Mouse (Mus musculus) heart, embryonic 15.5 days (tissue): ENCODE results near the gene Gm9918. TPM values are rescaled to one million over a fixed set of nuclear protein-coding genes. Genes with fewer than 3 reads are reported as not detected.

Source experiments
- ATAC-seq: fragments of 200-750 bp; cut with Nextera tagmentation; replicated peaks from 2 replicates; pipeline ENCODE4 v1.8.0; 2017; ENCODE audit warnings: low read depth, moderate TSS enrichment; ENCODE audit not compliant: insufficient number of reproducible peaks, insufficient read depth, low FRiP score
- H3K27ac ChIP-seq: fragments of 300-500 bp; sonication (generic); 2 replicates; pipeline ENCODE4 v1.5.1; 2015; ENCODE audit warnings: mild to moderate bottlenecking, inconsistent platforms
- H3K27me3 ChIP-seq: fragments of 300-500 bp; sonication (generic); 2 replicates; pipeline ENCODE4 v1.6.1; 2015; ENCODE audit warnings: inconsistent platforms
- H3K36me3 ChIP-seq: fragments of 300-500 bp; sonication (generic); 2 replicates; pipeline ENCODE4 v1.6.1; 2015; ENCODE audit warnings: mild to moderate bottlenecking, inconsistent platforms
- H3K4me1 ChIP-seq: fragments of 300-500 bp; sonication (generic); replicated peaks from 2 replicates; pipeline ENCODE4 v1.6.1; 2015; ENCODE audit warnings: inconsistent platforms
- H3K4me2 ChIP-seq: fragments of 300-500 bp; sonication (generic); 2 replicates; pipeline ENCODE4 v1.6.1; 2015; ENCODE audit warnings: inconsistent platforms, mild to moderate bottlenecking, moderate library complexity
- H3K4me3 ChIP-seq: fragments of 300-500 bp; sonication (generic); 2 replicates; pipeline ENCODE4 v1.5.1; 2015; ENCODE audit warnings: mild to moderate bottlenecking, inconsistent platforms
- H3K9ac ChIP-seq: fragments of 300-500 bp; sonication (generic); 2 replicates; pipeline ENCODE4 v1.6.1; 2015; ENCODE audit warnings: mild to moderate bottlenecking, inconsistent platforms
- H3K9me3 ChIP-seq: fragments of 300-500 bp; sonication (generic); replicated peaks from 2 replicates; pipeline ENCODE4 v1.6.1; 2016; ENCODE audit warnings: inconsistent platforms
- WGBS: fragments of 180-500 bp; shearing (Covaris S2); methylation state at CpG from one replicate; pipeline ENCODE4 v1.1.7; 2015; ENCODE audit warnings: mixed read lengths; 5-methylcytosine and 5-hydroxymethylcytosine counted together
- polyA plus RNA-seq: library from polyadenylated mRNA; unstranded; fragments of >200 nt; fragmentation: Nextera tagmentation; extraction: Ambion mirVana; gene quantifications from 2 replicates; pipeline ENCODE4 v1.2.1, GENCODE M21; 2015

Gene Gm9918
- polyA plus RNA-seq, 1 experiment from 2014 or later = not detected

DNA sequence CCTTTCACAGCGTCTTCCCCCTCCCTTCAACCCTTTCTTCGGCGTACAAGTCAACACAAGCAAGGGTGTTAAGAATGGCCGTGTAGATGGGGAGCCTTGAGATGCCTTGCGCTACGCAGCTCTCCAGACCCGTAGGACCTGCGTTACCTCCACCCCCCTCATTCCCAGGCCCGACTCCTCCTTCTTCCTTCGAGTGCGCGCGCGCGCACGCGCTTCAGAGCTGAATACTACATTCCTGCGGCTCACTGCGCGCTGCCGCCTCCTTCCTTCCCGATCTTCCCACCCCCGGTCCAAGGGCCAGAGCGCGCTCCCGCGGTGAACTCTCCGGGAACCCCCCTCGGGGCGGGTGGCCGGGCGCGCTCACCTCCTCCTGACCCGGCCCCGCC lies 23.5 kb upstream of the Gm9918 start:
- Histone ChIP-seq H3K4me3 (peak overlapping the region; percentile 58), H3K36me3 (no peaks in the 10 kb centered on the region), H3K9me3 (no peaks in the 10 kb centered on the region), H3K4me2 (peak overlapping the region; percentile 92), H3K27me3 (peaks cover 46% of the 10 kb centered on the region), H3K4me1 (peaks cover 62% of the 10 kb centered on the region), H3K27ac (peak overlapping the region; percentile 96), H3K9ac (peak overlapping the region; percentile 58)
- WGBS = under 1% methylated on average over 33 of the region's 35 CpGs
- peak; percentile 65 for ATAC-seq

DNA sequence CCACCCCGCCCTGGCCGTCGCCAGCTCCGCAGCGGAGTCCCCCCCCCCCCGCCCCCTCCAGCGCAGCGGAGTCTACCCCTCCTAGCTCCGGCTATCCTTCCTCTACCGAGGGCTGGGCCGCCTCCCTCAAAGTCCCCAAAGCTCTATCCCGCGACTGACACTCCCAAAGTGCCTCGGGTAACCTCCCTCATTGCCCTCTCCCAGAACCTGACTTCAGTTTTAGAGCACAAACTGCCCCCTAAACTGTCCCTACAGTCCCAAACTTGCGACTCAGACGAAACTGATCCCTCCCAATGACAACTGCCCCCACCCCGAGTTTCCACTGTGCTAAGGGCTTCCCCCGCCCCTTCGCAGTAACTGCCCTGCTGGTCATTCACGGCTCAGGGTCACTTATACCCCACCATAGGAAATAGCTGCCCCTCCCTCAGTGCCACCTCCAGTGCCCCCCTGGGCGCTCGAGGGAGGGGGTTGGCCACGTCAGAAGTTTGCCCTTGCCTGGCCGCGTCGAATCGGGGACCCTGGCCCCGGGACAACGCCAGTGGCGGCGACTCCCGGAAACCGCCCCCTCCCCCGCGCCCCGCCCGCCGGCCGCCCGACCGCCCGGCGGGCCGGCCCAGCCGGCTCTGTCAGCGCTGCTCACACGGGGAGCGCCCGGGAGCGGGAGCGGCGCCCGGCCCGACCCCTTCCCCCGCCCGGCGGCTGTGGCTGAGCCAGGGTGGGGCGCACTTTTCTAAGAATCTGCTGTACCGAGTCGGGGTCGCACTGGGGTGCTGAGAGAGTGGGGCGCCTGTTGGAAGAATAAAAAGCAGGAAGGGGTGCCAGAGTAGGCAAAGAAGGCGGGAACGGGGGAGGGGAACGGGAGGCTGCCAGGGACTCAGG lies 22.9 kb upstream of the Gm9918 start:
- H3K9me3 ChIP-seq = no peaks in the 10 kb centered on the region
- H3K27me3 ChIP-seq = peaks cover 49% of the 10 kb centered on the region
- ATAC-seq = peak; percentile 64
- H3K4me2 ChIP-seq = peak overlapping the region; percentile 92
- H3K9ac ChIP-seq = peak overlapping the region; percentile 61
- no peaks in the 10 kb centered on the region for H3K36me3 ChIP-seq
- H3K4me1 ChIP-seq = peaks cover 62% of the 10 kb centered on the region
- WGBS = under 1% methylated on average over 61 of the region's 65 CpGs
- peak overlapping the region; percentile 96 for H3K27ac ChIP-seq
- peak overlapping the region; percentile 58 for H3K4me3 ChIP-seq

- Histone ChIP-seq H3K27me3 (peaks cover 46% of the 10 kb centered on the region), H3K9ac (peak overlapping the region; percentile 61)
- 15% methylated on average over 8 of the region's 8 CpGs for WGBS
Measured at GRCm38 (mm10) chr15:102248131-102248811, 22.1 kb upstream of the Gm9918 start.

DNA sequence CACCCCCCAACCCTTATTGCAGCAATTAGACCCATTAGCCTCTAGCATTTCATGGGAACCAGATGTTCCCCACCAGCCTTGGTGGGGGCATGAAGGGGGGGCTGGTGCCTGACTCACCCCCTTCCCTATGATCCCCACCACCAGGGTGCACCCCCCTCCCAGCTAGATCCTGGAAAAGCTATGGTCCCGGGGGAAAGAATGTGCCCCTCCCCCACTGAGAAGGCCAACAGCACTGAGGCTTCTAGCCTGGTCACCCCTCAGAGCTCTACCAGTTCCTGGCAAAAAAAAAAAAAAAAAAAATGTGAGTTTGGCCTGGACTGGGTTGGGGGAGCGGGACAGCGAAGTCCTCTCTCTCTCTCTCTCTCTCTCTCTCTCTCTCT lies 21.6 kb upstream of the Gm9918 start:
- no peak overlapping the region for H3K9ac ChIP-seq
- WGBS = 3% methylated on average over 3 of the region's 3 CpGs
- 0 out of 2 replicates have a peak overlapping the region, but pooled peaks have one; percentile 30 for H3K4me3 ChIP-seq
- no peak for ATAC-seq
- peaks cover 46% of the 10 kb centered on the region for H3K27me3 ChIP-seq
- peak overlapping the region; percentile 96 for H3K27ac ChIP-seq
- H3K4me2 ChIP-seq = peak overlapping the region; percentile 92
- H3K36me3 ChIP-seq = no peaks in the 10 kb centered on the region
- H3K9me3 ChIP-seq = no peaks in the 10 kb centered on the region
- H3K4me1 ChIP-seq = peaks cover 49% of the 10 kb centered on the region

More at GRCm38 (mm10) chr15:102248131-102248811, 22.1 kb upstream of the Gm9918 start:
- no peak for ATAC-seq
- H3K27ac ChIP-seq = peak overlapping the region; percentile 96
- no peaks in the 10 kb centered on the region for H3K9me3 ChIP-seq
- H3K36me3 ChIP-seq = no peaks in the 10 kb centered on the region
- peak overlapping the region; percentile 92 for H3K4me2 ChIP-seq
- H3K4me1 ChIP-seq = peaks cover 54% of the 10 kb centered on the region
- H3K4me3 ChIP-seq = peak overlapping the region; percentile 58

GRCm38 (mm10) chr15:102249251-102249691 lies 21.1 kb upstream of the Gm9918 start:
- peaks cover 47% of the 10 kb centered on the region for H3K4me1 ChIP-seq
- peak overlapping the region; percentile 92 for H3K4me2 ChIP-seq
- 6% methylated on average over 13 of the region's 13 CpGs for WGBS
- ATAC-seq = no peak
- peak overlapping the region; percentile 30 for H3K4me3 ChIP-seq
- peaks cover 46% of the 10 kb centered on the region for H3K27me3 ChIP-seq
- peak overlapping the region; percentile 40; the same call in 1 of the 2 replicates for H3K9ac ChIP-seq
- peak overlapping the region; percentile 96 for H3K27ac ChIP-seq
- no peaks in the 10 kb centered on the region for H3K36me3 ChIP-seq
- H3K9me3 ChIP-seq = no peaks in the 10 kb centered on the region

DNA sequence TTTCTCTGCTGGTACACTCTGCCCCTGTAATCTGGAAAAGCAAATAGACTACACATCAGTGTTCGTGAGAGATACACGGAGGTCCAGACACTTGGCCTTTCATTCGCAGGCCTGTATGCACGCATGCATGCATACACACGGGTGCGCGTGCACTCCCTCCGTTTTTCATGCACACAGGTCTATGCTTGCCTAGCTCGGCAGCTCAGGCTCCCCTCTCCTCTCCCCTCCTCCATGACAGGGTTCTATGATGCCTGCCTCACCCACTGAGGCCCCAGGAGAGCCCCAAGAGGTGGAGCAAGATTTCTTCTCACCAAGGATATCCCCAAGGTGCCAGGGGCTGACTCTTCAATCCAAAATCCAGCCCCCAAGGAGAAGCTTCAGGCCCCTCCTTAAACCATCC lies 20.4 kb upstream of the Gm9918 start:
- peaks cover 50% of the 10 kb centered on the region for H3K27me3 ChIP-seq
- peaks cover 43% of the 10 kb centered on the region for H3K4me1 ChIP-seq
- H3K9me3 ChIP-seq = no peaks in the 10 kb centered on the region
- ATAC-seq = no peak
- H3K4me2 ChIP-seq = no peak overlapping the region
- H3K27ac ChIP-seq = peak overlapping the region; percentile 96
- no peak overlapping the region for H3K4me3 ChIP-seq
- no peaks in the 10 kb centered on the region for H3K36me3 ChIP-seq
- H3K9ac ChIP-seq = 0 out of 2 replicates have a peak overlapping the region, but pooled peaks have one; percentile 40
- WGBS = 60% methylated on average over 9 of the region's 9 CpGs

DNA sequence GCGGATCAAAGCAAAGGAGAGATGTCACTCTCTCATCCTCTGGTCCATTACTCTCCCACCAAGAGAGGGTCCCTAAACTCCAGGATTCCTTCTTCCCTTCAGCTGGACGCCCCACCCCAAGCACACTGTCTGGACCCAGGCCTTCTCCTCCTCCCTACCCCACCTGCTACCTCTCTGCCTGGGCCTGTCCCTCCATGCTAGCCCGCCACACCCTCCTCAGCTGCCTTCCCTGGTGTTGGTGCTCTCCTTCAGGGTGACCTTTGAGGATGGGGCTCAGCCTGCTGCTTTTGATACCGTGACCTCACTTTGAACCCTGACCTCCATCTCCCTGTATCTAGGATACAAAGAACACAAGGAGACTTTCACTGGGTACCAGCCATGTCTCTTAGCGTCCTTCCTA lies 19.8 kb upstream of the Gm9918 start:
- WGBS = 80% methylated on average over 5 of the region's 5 CpGs
- Histone ChIP-seq H3K9me3 (no peaks in the 10 kb centered on the region), H3K36me3 (no peaks in the 10 kb centered on the region), H3K9ac (no peak overlapping the region), H3K4me2 (no peak overlapping the region), H3K4me3 (no peak overlapping the region), H3K4me1 (peaks cover 38% of the 10 kb centered on the region), H3K27ac (no peak overlapping the region), H3K27me3 (peaks cover 55% of the 10 kb centered on the region)
- ATAC-seq = no peak

DNA sequence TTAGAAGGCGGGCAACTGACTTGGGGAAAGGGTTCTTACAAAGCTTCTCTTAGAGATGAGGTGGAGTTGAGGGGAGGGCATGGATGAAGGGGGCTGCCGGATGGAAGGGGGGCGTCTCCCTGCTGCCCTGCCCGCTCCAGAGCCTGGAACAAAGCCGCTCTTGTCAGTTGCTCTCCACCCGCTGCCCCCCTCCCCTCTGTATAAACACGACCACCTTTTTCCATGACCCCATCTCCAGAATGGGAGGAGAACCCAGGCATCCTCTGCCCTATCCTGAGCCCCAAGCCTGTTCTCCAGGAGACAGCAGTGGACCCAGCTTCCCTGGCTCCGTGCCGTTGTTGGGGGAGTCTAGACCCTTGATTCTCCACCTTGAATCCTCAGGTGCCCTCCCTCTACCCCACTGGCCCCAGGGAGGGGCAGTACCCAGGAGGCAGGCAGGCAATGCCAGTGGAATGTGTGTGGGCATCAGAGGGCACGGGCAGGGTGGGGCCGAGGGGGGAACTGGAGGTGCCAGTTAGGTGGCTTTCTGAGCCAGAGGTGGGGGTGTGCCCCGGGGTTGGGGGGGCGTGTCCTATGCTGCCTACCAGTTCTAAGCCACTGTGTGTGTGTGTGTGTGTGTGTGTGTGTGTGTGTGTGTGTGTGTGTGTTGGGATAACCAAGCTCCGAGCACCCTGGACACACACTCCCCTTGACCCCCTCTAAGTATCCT lies 14.7 kb upstream of the Gm9918 start:
- WGBS = 38% methylated on average over 14 of the region's 14 CpGs
- no peak overlapping the region for H3K9ac ChIP-seq
- peak overlapping the region; percentile 63; the same call in 1 of the 2 replicates for H3K4me3 ChIP-seq
- no peaks in the 10 kb centered on the region for H3K36me3 ChIP-seq
- peak overlapping the region; percentile 96; the same call in 1 of the 2 replicates for H3K4me2 ChIP-seq
- no peaks in the 10 kb centered on the region for H3K9me3 ChIP-seq
- ATAC-seq = no peak
- H3K27ac ChIP-seq = no peak overlapping the region
- peaks cover 88% of the 10 kb centered on the region for H3K27me3 ChIP-seq
- peaks cover 24% of the 10 kb centered on the region for H3K4me1 ChIP-seq

DNA sequence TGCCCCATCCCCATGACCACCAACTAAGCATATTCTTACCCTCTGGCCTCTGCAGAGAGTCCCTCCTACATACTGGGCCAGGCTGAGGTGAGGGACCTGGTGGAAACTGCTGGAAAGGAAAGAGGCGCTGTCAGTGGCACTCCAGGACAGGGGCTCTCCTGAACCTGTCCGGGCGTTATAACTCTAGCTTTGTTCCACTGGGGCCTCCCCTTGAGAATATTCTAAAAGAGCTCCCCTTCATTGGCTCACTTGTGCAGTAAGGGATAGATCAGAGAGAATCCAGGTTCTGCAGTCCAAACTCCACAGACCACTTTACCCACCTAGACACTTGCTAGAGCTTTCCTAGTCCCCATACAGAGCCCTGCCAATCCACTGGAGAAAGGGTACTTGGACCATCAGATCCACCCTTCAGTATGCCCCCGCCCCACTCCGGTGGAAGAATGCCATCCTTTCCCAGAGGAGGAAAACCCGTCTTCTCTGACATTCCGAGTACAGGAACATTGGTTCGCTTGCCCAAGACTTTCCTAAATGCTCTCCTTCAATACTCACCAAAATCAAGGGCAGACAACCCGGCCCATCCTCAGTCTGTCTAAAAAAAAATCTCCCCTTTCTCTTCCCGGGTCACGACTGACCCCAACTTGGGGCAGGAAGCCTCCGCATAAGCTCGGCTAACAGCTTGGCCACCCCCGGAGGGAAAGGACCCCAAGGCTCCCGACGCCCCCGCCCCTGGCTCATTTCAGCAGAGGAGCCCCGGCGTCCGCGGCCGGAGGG lies 13.7 kb upstream of the Gm9918 start:
- H3K36me3 ChIP-seq = no peaks in the 10 kb centered on the region
- WGBS = 8% methylated on average over 22 of the region's 22 CpGs
- no peaks in the 10 kb centered on the region for H3K9me3 ChIP-seq
- peak overlapping the region; percentile 66 for H3K9ac ChIP-seq
- H3K4me2 ChIP-seq = peak overlapping the region; percentile 96
- no peak for ATAC-seq
- peak overlapping the region; percentile 71 for H3K27ac ChIP-seq
- H3K4me3 ChIP-seq = peak overlapping the region; percentile 63
- peaks cover 81% of the 10 kb centered on the region for H3K27me3 ChIP-seq
- H3K4me1 ChIP-seq = peaks cover 24% of the 10 kb centered on the region

DNA sequence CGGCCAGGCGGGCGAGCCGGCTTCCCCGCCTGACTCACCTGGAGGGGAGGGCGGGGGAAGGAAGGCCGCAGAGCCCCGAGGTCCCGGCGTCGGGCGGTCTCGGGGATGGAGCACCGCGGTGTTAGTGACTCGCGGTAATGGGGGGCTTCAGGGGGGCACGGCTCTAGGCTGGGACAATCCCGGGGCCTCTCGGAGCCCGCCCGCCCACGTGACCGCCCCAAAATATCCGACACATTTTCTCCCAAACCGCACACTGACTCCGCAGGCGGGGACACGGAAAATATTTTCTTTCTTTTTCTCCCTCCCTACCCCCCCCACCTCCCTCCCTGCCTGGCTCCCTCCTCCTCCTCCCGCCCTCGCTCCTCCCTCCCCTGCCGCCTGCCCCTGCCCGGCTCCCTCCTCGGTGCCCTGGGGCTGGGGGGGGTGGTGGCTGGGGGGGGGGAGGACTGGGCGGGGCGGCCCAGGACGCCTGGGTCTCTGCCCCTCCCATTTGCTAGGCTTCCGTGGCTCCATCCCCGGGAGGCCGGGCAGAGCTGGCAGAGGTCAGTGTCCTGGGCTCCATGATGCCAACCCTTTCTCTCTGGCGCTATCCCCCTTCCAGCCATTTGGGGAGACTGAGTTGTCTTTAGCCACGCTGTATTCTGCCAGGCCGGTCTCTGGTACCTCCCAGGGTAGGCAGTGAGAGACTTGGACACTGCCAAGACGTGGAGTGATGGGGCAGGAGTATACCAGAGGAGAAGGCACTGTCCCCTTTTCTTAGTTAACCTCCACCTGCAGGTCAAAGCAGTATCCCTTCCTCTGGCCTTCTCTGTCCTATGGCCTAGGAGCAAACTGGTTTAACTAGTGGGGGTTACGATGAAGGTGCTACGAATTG lies 12.9 kb upstream of the Gm9918 start, which contains the start of gene Rarg:
Gene Rarg (minus strand): TSS at position 316 of the 874 bp plus-strand sequence.
- Histone ChIP-seq H3K27me3 (peaks cover 73% of the 10 kb centered on the region), H3K36me3 (no peaks in the 10 kb centered on the region), H3K4me1 (peaks cover 24% of the 10 kb centered on the region), H3K4me3 (peak within 1 kb of the TSS; percentile 63), H3K9me3 (no peaks in the 10 kb centered on the region), H3K9ac (peak within 1 kb of the TSS; percentile 66), H3K4me2 (peak within 1 kb of the TSS; percentile 96), H3K27ac (peak within 1 kb of the TSS; percentile 71)
- WGBS = under 1% methylated on average over 41 of the region's 46 CpGs
- peak; percentile 63 for ATAC-seq
